Mouse (Mus musculus): ENCODE data around the gene Slc2a4. TPM values are rescaled to one million over a fixed set of nuclear protein-coding genes. Genes with fewer than 3 reads are reported as not detected.

Gene Slc2a4
- polyA plus RNA-seq, 1 experiment from 2014 or later = 29.2 TPM

DNA sequence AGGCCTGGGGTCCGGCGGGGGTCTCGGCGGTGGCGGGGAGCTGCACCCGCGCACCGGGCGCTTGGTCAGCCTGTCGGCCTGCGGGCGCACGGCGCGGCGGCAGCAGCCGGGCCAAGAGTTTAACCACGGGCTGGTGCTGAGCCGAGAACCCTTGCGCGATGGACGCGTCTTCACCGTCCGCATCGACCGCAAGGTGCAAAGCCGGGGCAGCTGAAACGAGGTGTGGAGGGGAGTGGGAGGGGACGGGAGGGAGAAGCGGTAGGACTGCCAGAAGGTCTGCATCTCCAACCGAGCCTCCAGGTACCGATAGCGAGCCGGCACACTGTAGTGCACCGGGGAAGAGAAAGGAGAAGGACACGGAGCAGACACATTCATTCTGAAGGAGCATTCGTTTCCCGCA is 46.0 kb downstream of the Slc2a4 start:
- Histone ChIP-seq H3K9me3 (no peaks in the 10 kb centered on the region), H3K27ac (peak overlapping the region; percentile 99), H3K4me3 (peak overlapping the region; percentile 87), H3K4me1 (peaks cover 25% of the 10 kb centered on the region), H3K9ac (peak overlapping the region; percentile 94), H3K4me2 (replicated peaks) (peak overlapping the region; percentile 91), H3K27me3 (no peaks in the 10 kb centered on the region), H3K36me3 (peaks cover 41% of the 10 kb centered on the region)
- WGBS = under 1% methylated on average over 35 of the region's 39 CpGs
- ATAC-seq (ENCODE audit: low FRiP score, low read depth) = 0 out of 2 replicates have a peak, but pooled peaks have one; percentile 12

GRCm38 (mm10) chr11:69901406-69901846 is 46.6 kb downstream of the Slc2a4 start:
- Histone ChIP-seq H3K4me2 (replicated peaks) (peak overlapping the region; percentile 91), H3K9ac (peak overlapping the region; percentile 94), H3K27me3 (no peaks in the 10 kb centered on the region), H3K4me1 (peaks cover 25% of the 10 kb centered on the region), H3K4me3 (peak overlapping the region; percentile 87), H3K36me3 (peaks cover 36% of the 10 kb centered on the region), H3K27ac (peak overlapping the region; percentile 99), H3K9me3 (no peaks in the 10 kb centered on the region)
- WGBS = under 1% methylated on average over 42 of the region's 42 CpGs
- ATAC-seq (ENCODE audit: low FRiP score, low read depth) = peak; percentile 74

GRCm38 (mm10) chr11:69900471-69901405 is 47.2 kb downstream of the Slc2a4 start, which contains the start of the genes 2810408A11Rik and Neurl4:
2810408A11Rik (minus strand) TSS chr11:69900987.
Neurl4 (plus strand) TSS chr11:69901072.
- peak; percentile 94 for ATAC-seq (ENCODE audit: low FRiP score, low read depth)
- H3K27me3 ChIP-seq = no peaks in the 10 kb centered on the region
- H3K27ac ChIP-seq = peak within 1 kb of the TSS; percentile 99
- H3K9me3 ChIP-seq = no peaks in the 10 kb centered on the region
- peak within 1 kb of the TSS; percentile 91 for H3K4me2 ChIP-seq (replicated peaks)
- H3K4me1 ChIP-seq = peaks cover 25% of the 10 kb centered on the region
- H3K9ac ChIP-seq = peak within 1 kb of the TSS; percentile 94
- peaks cover 29% of the 10 kb centered on the region for H3K36me3 ChIP-seq
- under 1% methylated on average over 38 of the region's 38 CpGs for WGBS
- H3K4me3 ChIP-seq = peak within 1 kb of the TSS; percentile 87

- Histone ChIP-seq H3K9ac (peak overlapping the region; percentile 94), H3K9me3 (no peaks in the 10 kb centered on the region), H3K36me3 (peaks cover 20% of the 10 kb centered on the region), H3K4me2 (replicated peaks) (peak overlapping the region; percentile 91), H3K4me1 (peaks cover 25% of the 10 kb centered on the region), H3K4me3 (peak overlapping the region; percentile 87), H3K27me3 (no peaks in the 10 kb centered on the region), H3K27ac (peak overlapping the region; percentile 63)
- ATAC-seq (ENCODE audit: low FRiP score, low read depth) = no peak
- 16% methylated on average over 4 of the region's 4 CpGs for WGBS
Measured at GRCm38 (mm10) chr11:69899870-69900269, 48.1 kb downstream of the Slc2a4 start.

DNA sequence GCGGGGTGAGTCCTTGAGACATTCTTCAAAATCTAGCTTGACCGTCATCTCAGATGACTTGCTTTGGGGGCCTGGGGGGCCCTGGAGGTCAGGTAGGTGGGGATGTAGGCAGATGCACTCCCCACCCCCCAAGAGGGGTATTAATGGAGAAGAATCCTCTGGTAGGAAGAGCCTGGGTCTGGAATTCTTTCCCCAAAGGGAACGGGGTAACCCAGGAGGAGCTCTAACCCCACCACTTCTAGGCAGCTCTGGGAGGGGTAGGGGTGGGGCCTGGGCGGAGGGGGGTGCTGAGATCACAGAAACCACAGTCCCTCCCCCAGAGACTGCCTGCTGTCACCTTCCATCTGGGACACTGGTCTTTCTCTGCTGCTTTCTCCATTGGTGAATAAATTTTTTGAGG is 52.7 kb downstream of the Slc2a4 start, which contains the start of gene Acap1:
Gene Acap1 (minus strand): TSS at position 249 of the 400 bp plus-strand sequence.
- H3K27ac ChIP-seq = no peak within 1 kb of the TSS
- peaks cover 13% of the 10 kb centered on the region for H3K4me1 ChIP-seq
- H3K9ac ChIP-seq = no peak within 1 kb of the TSS
- 68% methylated on average over 4 of the region's 4 CpGs for WGBS
- no peak within 1 kb of the TSS for H3K4me3 ChIP-seq
- H3K9me3 ChIP-seq = no peaks in the 10 kb centered on the region
- no peak within 1 kb of the TSS for H3K4me2 ChIP-seq (replicated peaks)
- H3K36me3 ChIP-seq = no peaks in the 10 kb centered on the region
- H3K27me3 ChIP-seq = no peaks in the 10 kb centered on the region
- ATAC-seq (ENCODE audit: low FRiP score, low read depth) = no peak

GRCm38 (mm10) chr11:69894671-69895070 is 53.3 kb downstream of the Slc2a4 start:
- no peak overlapping the region for H3K4me2 ChIP-seq (replicated peaks)
- no peak for ATAC-seq (ENCODE audit: low FRiP score, low read depth)
- no peak overlapping the region for H3K4me3 ChIP-seq
- no peaks in the 10 kb centered on the region for H3K27me3 ChIP-seq
- 66% methylated on average over 5 of the region's 5 CpGs for WGBS
- no peaks in the 10 kb centered on the region for H3K36me3 ChIP-seq
- H3K9ac ChIP-seq = no peak overlapping the region
- H3K4me1 ChIP-seq = peaks cover 10% of the 10 kb centered on the region
- no peak overlapping the region for H3K27ac ChIP-seq
- no peaks in the 10 kb centered on the region for H3K9me3 ChIP-seq

Small RNA genes within 50 kb of the gene (microRNA-seq; reads per million reads assigned to microRNA genes)
- gene Gm44349 = not detected

Other genes starting within 250 kb of the Slc2a4 start
- gene Polr2a, start 189.6 kb downstream of the Slc2a4 start, polyA plus RNA-seq (2015; fragmentation: Nextera tagmentation; extraction: Ambion mirVana) = 27.2 and 28.5 TPM in 2 replicates
- gene Slc35g3, start 186.2 kb downstream of the Slc2a4 start, polyA plus RNA-seq (2015; fragmentation: Nextera tagmentation; extraction: Ambion mirVana) = not detected in 2 replicates
- gene Zbtb4, start 182.3 kb downstream of the Slc2a4 start, polyA plus RNA-seq (2015; fragmentation: Nextera tagmentation; extraction: Ambion mirVana) = 3.2 and 3.4 TPM in 2 replicates
- gene Chrnb1, start 152.2 kb downstream of the Slc2a4 start, polyA plus RNA-seq (2015; fragmentation: Nextera tagmentation; extraction: Ambion mirVana) = 23.6 and 27.7 TPM in 2 replicates
- 2.8 and 2.9 TPM in 2 replicates for gene Fgf11, start 146.3 kb downstream of the Slc2a4 start, polyA plus RNA-seq (2015; fragmentation: Nextera tagmentation; extraction: Ambion mirVana)
- gene Tmem102, start 142.6 kb downstream of the Slc2a4 start, polyA plus RNA-seq (2015; fragmentation: Nextera tagmentation; extraction: Ambion mirVana) = 2.5 and 2.6 TPM in 2 replicates
- gene Gm39566, start 132.9 kb downstream of the Slc2a4 start, polyA plus RNA-seq (2015; fragmentation: Nextera tagmentation; extraction: Ambion mirVana) = not detected in 2 replicates
- gene Spem2, start 129.7 kb downstream of the Slc2a4 start, polyA plus RNA-seq (2015; fragmentation: Nextera tagmentation; extraction: Ambion mirVana) = not detected in 2 replicates
- 0.18 and 0.24 TPM in 2 replicates for gene Spem1, start 126.0 kb downstream of the Slc2a4 start, polyA plus RNA-seq (2015; fragmentation: Nextera tagmentation; extraction: Ambion mirVana)
- gene Nlgn2, start 110.4 kb downstream of the Slc2a4 start, polyA plus RNA-seq (2015; fragmentation: Nextera tagmentation; extraction: Ambion mirVana) = 11.5 and 11.8 TPM in 2 replicates
- gene Tmem256, start 109.7 kb downstream of the Slc2a4 start, polyA plus RNA-seq (2015; fragmentation: Nextera tagmentation; extraction: Ambion mirVana) = 368 and 376 TPM in 2 replicates
- gene Plscr3, start 101.8 kb downstream of the Slc2a4 start, polyA plus RNA-seq (2015; fragmentation: Nextera tagmentation; extraction: Ambion mirVana) = 135 and 140 TPM in 2 replicates
- gene Tnk1, start 89.5 kb downstream of the Slc2a4 start, polyA plus RNA-seq (2015; fragmentation: Nextera tagmentation; extraction: Ambion mirVana) = 1.9 and 2.0 TPM in 2 replicates
- 0.51 TPM in 1 of 2 replicates, not detected in the other for gene Tmem95, start 70.2 kb downstream of the Slc2a4 start, polyA plus RNA-seq (2015; fragmentation: Nextera tagmentation; extraction: Ambion mirVana)
- gene Kctd11, start 66.8 kb downstream of the Slc2a4 start, polyA plus RNA-seq (2015; fragmentation: Nextera tagmentation; extraction: Ambion mirVana) = 4.3 and 4.4 TPM in 2 replicates
- gene Acap1, start 52.6 kb downstream of the Slc2a4 start, polyA plus RNA-seq (2015; fragmentation: Nextera tagmentation; extraction: Ambion mirVana) = 1.1 and 1.5 TPM in 2 replicates
- gene 2810408A11Rik, start 47.2 kb downstream of the Slc2a4 start, polyA plus RNA-seq (2015; fragmentation: Nextera tagmentation; extraction: Ambion mirVana) = 16.1 and 19.4 TPM in 2 replicates
- 10.2 and 12.9 TPM in 2 replicates for gene Neurl4, start 47.1 kb downstream of the Slc2a4 start, polyA plus RNA-seq (2015; fragmentation: Nextera tagmentation; extraction: Ambion mirVana)
- 90.0 and 90.1 TPM in 2 replicates for gene Gps2, start 34.3 kb downstream of the Slc2a4 start, polyA plus RNA-seq (2015; fragmentation: Nextera tagmentation; extraction: Ambion mirVana)
- 1,543 and 1,562 TPM in 2 replicates for gene Eif5a, start 26.2 kb downstream of the Slc2a4 start, polyA plus RNA-seq (2015; fragmentation: Nextera tagmentation; extraction: Ambion mirVana)
- gene Ybx2, start 12.4 kb downstream of the Slc2a4 start, polyA plus RNA-seq (2015; fragmentation: Nextera tagmentation; extraction: Ambion mirVana) = 9.3 and 9.7 TPM in 2 replicates
- gene Cldn7, start 16.6 kb upstream of the Slc2a4 start, polyA plus RNA-seq (2015; fragmentation: Nextera tagmentation; extraction: Ambion mirVana) = 13.4 and 14.4 TPM in 2 replicates
- 30.8 and 31.2 TPM in 2 replicates for gene Ctdnep1, start 33.0 kb upstream of the Slc2a4 start, polyA plus RNA-seq (2015; fragmentation: Nextera tagmentation; extraction: Ambion mirVana)
- gene Elp5, start 34.3 kb upstream of the Slc2a4 start, polyA plus RNA-seq (2015; fragmentation: Nextera tagmentation; extraction: Ambion mirVana) = 126 and 134 TPM in 2 replicates
- 499 and 506 TPM in 2 replicates for gene Gabarap, start 43.0 kb upstream of the Slc2a4 start, polyA plus RNA-seq (2015; fragmentation: Nextera tagmentation; extraction: Ambion mirVana)
- gene Phf23, start 47.6 kb upstream of the Slc2a4 start, polyA plus RNA-seq (2015; fragmentation: Nextera tagmentation; extraction: Ambion mirVana) = 95.9 and 101 TPM in 2 replicates
- 54.3 and 59.8 TPM in 2 replicates for gene Dvl2, start 52.4 kb upstream of the Slc2a4 start, polyA plus RNA-seq (2015; fragmentation: Nextera tagmentation; extraction: Ambion mirVana)
- gene Acadvl, start 67.2 kb upstream of the Slc2a4 start, polyA plus RNA-seq (2015; fragmentation: Nextera tagmentation; extraction: Ambion mirVana) = 76.0 and 81.1 TPM in 2 replicates
- gene Dlg4, start 68.8 kb upstream of the Slc2a4 start, polyA plus RNA-seq (2015; fragmentation: Nextera tagmentation; extraction: Ambion mirVana) = 14.2 and 14.8 TPM in 2 replicates
- 1.4 and 2.4 TPM in 2 replicates for gene Asgr1, start 105.9 kb upstream of the Slc2a4 start, polyA plus RNA-seq (2015; fragmentation: Nextera tagmentation; extraction: Ambion mirVana)
- not detected in 2 replicates for gene Asgr2, start 144.5 kb upstream of the Slc2a4 start, polyA plus RNA-seq (2015; fragmentation: Nextera tagmentation; extraction: Ambion mirVana)
- 0.25 and 0.75 TPM in 2 replicates for gene Mgl2, start 182.1 kb upstream of the Slc2a4 start, polyA plus RNA-seq (2015; fragmentation: Nextera tagmentation; extraction: Ambion mirVana)
- 0.61 and 1.1 TPM in 2 replicates for gene Clec10a, start 208.0 kb upstream of the Slc2a4 start, polyA plus RNA-seq (2015; fragmentation: Nextera tagmentation; extraction: Ambion mirVana)